13 mouse cellular contexts compared by ENCODE assay signal in the genomic region with DNA sequence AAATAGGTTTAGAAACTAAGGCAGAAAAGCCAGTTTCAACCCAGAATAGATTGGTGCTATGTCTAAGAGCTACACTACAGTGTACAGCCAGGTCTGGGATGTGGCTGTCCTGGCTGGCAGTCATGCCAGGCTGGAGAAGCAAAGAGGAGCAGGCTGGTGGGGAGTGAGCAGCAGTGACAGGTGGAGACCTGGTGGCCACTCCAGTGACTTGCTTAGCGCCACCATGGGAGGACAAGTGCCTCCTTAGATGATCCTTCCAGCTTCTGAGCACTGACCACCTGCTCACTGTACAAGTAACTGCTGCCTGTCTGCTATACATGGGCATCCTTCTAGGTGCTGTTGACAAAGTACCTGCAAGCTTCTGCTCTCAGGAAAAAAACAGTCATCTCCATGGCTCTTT.
"Had no signal": no experiment of that assay in that cellular context is flagged by ENCODE, and none has a peak within 500 bp of the region (broad histone marks: within the 10 kb centered on the region; RNA-seq: fewer than 3 reads in every experiment).

No protein-coding gene starts in this region.

- H3K27ac ChIP-seq: kidney, embryonic 15.5 days; left cerebral cortex, adult 2 months; limb, embryonic 10.5 days; midbrain, embryonic 13.5 days; neural tube, embryonic 12.5 days had no signal

- H3K4me3 ChIP-seq: kidney, embryonic 15.5 days; left cerebral cortex, adult 2 months; limb, embryonic 10.5 days; midbrain, embryonic 13.5 days; neural tube, embryonic 12.5 days had no signal

- H3K27me3 ChIP-seq: kidney, embryonic 15.5 days; midbrain, embryonic 13.5 days; neural tube, embryonic 12.5 days had no signal

- H3K4me1 ChIP-seq: limb, embryonic 10.5 days; neural tube, embryonic 12.5 days had no signal

- H3K9ac ChIP-seq: kidney, embryonic 15.5 days; lung, embryonic 14.5 days; midbrain, embryonic 13.5 days; neural tube, embryonic 12.5 days had no signal

- H3K4me2 ChIP-seq: kidney, embryonic 15.5 days; liver, embryonic 11.5 days; lung, embryonic 14.5 days; midbrain, embryonic 13.5 days; neural tube, embryonic 12.5 days had no signal

- ATAC-seq: midbrain, embryonic 13.5 days had no signal

- H3K9me3 ChIP-seq: kidney, embryonic 15.5 days; limb, embryonic 10.5 days; midbrain, embryonic 13.5 days; neural tube, embryonic 12.5 days had no signal

- DNase-seq: kidney, postnatal 14 days; lung, embryonic 14.5 days; lung, postnatal 10 days; lung, postnatal 4 days; retina, postnatal 1 day; right cerebral cortex, postnatal 14 days; thymus, postnatal 4 days had no signal
